Mouse (Mus musculus) cerebellum, adult 2 months (tissue): Measurements from ENCODE around the gene Ugt1a7c.

ENCODE experiments used
- CTCF ChIP-seq: fragments of 200-500 bp; IDR thresholded peaks from 2 replicates; pipeline ENCODE4 v1.5.1; 2011; ENCODE audit warnings: low read depth, mild to moderate bottlenecking, control low read depth, low read length, moderate library complexity, borderline replicate concordance; ENCODE audit not compliant: insufficient read depth
- POLR2A ChIP-seq: fragments of 200-500 bp; IDR thresholded peaks from 2 replicates; pipeline ENCODE4 v1.6.1; 2011; ENCODE audit warnings: low read length, control low read depth, borderline replicate concordance; ENCODE audit not compliant: insufficient read depth

- TF ChIP-seq CTCF, result no peak
- TF ChIP-seq POLR2A, result no peak
These were observed 10.0 kb downstream of the Ugt1a7c start for GRCm38 (mm10) chr1:88104667-88105430.
